Mouse (Mus musculus) embryonic facial prominence, embryonic 11.5 days (tissue): ENCODE results near the gene Kpna7. TPM values are rescaled to one million over a fixed set of nuclear protein-coding genes. Genes with fewer than 3 reads are reported as not detected.

Experiments used
- ATAC-seq: fragments of 200-750 bp; cut with Nextera tagmentation; replicated peaks from 2 replicates; pipeline ENCODE4 v1.8.0; 2017; ENCODE audit warnings: low read depth; ENCODE audit not compliant: insufficient number of reproducible peaks, low FRiP score, low TSS enrichment
- DNase-seq: peaks from one replicate; pipeline ENCODE4 v3.0.0-alpha.2; 2015; ENCODE audit warnings: low spot score
- H3K27ac ChIP-seq: fragments of 300-500 bp; sonication (generic); replicated peaks from 2 replicates; pipeline ENCODE4 v1.5.1; 2014; ENCODE audit warnings: mild to moderate bottlenecking, low read depth, low read length, control low read depth
- H3K27me3 ChIP-seq: fragments of 300-500 bp; sonication (generic); 2 replicates; pipeline ENCODE4 v1.6.1; 2014; ENCODE audit warnings: mild to moderate bottlenecking, low read length, moderate library complexity, mixed read lengths; ENCODE audit not compliant: control insufficient read depth, insufficient read depth
- H3K36me3 ChIP-seq: fragments of 300-500 bp; sonication (generic); replicated peaks from 2 replicates; pipeline ENCODE4 v1.6.1; 2014; ENCODE audit warnings: low read depth, mild to moderate bottlenecking, low read length, moderate library complexity, mixed read lengths; ENCODE audit not compliant: control insufficient read depth, insufficient read depth
- H3K4me1 ChIP-seq: fragments of 300-500 bp; sonication (generic); 2 replicates; pipeline ENCODE4 v1.6.1; 2014; ENCODE audit warnings: low read length, mixed read lengths; ENCODE audit not compliant: control insufficient read depth, insufficient read depth
- H3K4me2 ChIP-seq: fragments of 300-500 bp; sonication (generic); 2 replicates; pipeline ENCODE4 v1.6.1; 2014; ENCODE audit warnings: low read depth, mild to moderate bottlenecking, control low read depth, low read length, moderate library complexity
- H3K4me3 ChIP-seq: fragments of 300-500 bp; sonication (generic); 2 replicates; pipeline ENCODE4 v1.5.1; 2014; ENCODE audit warnings: low read depth, low read length, control low read depth
- H3K9ac ChIP-seq: fragments of 300-500 bp; sonication (generic); replicated peaks from 2 replicates; pipeline ENCODE4 v1.6.1; 2014; ENCODE audit warnings: mild to moderate bottlenecking, control low read depth, low read length
- H3K9me3 ChIP-seq: fragments of 300-500 bp; sonication (generic); replicated peaks from 2 replicates; pipeline ENCODE4 v1.6.1; 2016; ENCODE audit warnings: mild to moderate bottlenecking, low read length, inconsistent platforms, mixed read lengths; ENCODE audit not compliant: control insufficient read depth
- whole genome bisulfite sequencing: fragments of 180-500 bp; shearing (Covaris S2); extraction: QIAGEN DNeasy Blood & Tissue Kit; methylation state at CpG from one replicate; pipeline ENCODE4 v1.1.7; 2014; 5-methylcytosine and 5-hydroxymethylcytosine counted together
- polyA plus RNA-seq: library from polyadenylated mRNA; unstranded; fragments of >200 nt; fragmentation: Nextera tagmentation; extraction: Ambion mirVana; gene quantifications from 2 replicates; pipeline ENCODE4 v1.2.1, GENCODE M21; 2014

Kpna7 gene
- polyA plus RNA-seq, 1 experiment from 2014 or later: not detected

- H3K27ac ChIP-seq: no peak overlapping the region
- 100% methylated on average over 1 of the region's 1 CpGs for WGBS
- no peak overlapping the region for H3K9ac ChIP-seq
- ATAC-seq: no peak
- no peak overlapping the region for H3K4me3 ChIP-seq
- H3K27me3 ChIP-seq: no peaks in the 10 kb centered on the region
- no peaks in the 10 kb centered on the region for H3K4me1 ChIP-seq
- H3K4me2 ChIP-seq: no peak overlapping the region
- H3K9me3 ChIP-seq: no peaks in the 10 kb centered on the region
- no peak for DNase-seq
- no peaks in the 10 kb centered on the region for H3K36me3 ChIP-seq
These were observed 69.6 kb downstream of the Kpna7 start for GRCm38 (mm10) chr5:145014278-145014677.

GRCm38 (mm10) chr5:145008878-145009659 is 74.8 kb downstream of the Kpna7 start:
- H3K27me3 ChIP-seq: no peaks in the 10 kb centered on the region
- no peaks in the 10 kb centered on the region for H3K4me1 ChIP-seq
- no peak overlapping the region for H3K9ac ChIP-seq
- DNase-seq (no peak), ATAC-seq (no peak)
- WGBS: 93% methylated on average over 15 of the region's 15 CpGs
- H3K4me3 ChIP-seq: no peak overlapping the region
- no peaks in the 10 kb centered on the region for H3K9me3 ChIP-seq
- H3K36me3 ChIP-seq: no peaks in the 10 kb centered on the region
- H3K4me2 ChIP-seq: no peak overlapping the region
- no peak overlapping the region for H3K27ac ChIP-seq

- ATAC-seq: no peak
- Histone ChIP-seq H3K27ac (no peak overlapping the region), H3K4me1 (no peaks in the 10 kb centered on the region), H3K9ac (no peak overlapping the region), H3K4me3 (no peak overlapping the region), H3K36me3 (no peaks in the 10 kb centered on the region), H3K27me3 (no peaks in the 10 kb centered on the region), H3K4me2 (no peak overlapping the region), H3K9me3 (no peaks in the 10 kb centered on the region)
- no peak for DNase-seq
- WGBS: 83% methylated on average over 6 of the region's 6 CpGs
These were observed 78.2 kb downstream of the Kpna7 start for GRCm38 (mm10) chr5:145005596-145005995.

- 85% methylated on average over 9 of the region's 9 CpGs for WGBS
- H3K27ac ChIP-seq: no peak overlapping the region
- DNase-seq: no peak
- no peak for ATAC-seq
- H3K36me3 ChIP-seq: no peaks in the 10 kb centered on the region
- no peak overlapping the region for H3K4me2 ChIP-seq
- H3K4me3 ChIP-seq: no peak overlapping the region
- H3K27me3 ChIP-seq: no peaks in the 10 kb centered on the region
- no peak overlapping the region for H3K9ac ChIP-seq
- no peaks in the 10 kb centered on the region for H3K9me3 ChIP-seq
- H3K4me1 ChIP-seq: no peaks in the 10 kb centered on the region
These were observed 79.3 kb downstream of the Kpna7 start for GRCm38 (mm10) chr5:145004495-145004894.

- ATAC-seq: no peak
- WGBS: 76% methylated on average over 3 of the region's 3 CpGs
- H3K36me3 ChIP-seq: no peaks in the 10 kb centered on the region
These were observed 80.5 kb downstream of the Kpna7 start for GRCm38 (mm10) chr5:145003362-145003761.

GRCm38 (mm10) chr5:144998491-144998890 is 85.3 kb downstream of the Kpna7 start:
- Histone ChIP-seq H3K27ac (no peak overlapping the region), H3K4me3 (no peak overlapping the region), H3K4me2 (no peak overlapping the region), H3K36me3 (no peaks in the 10 kb centered on the region), H3K27me3 (no peaks in the 10 kb centered on the region), H3K9me3 (no peaks in the 10 kb centered on the region), H3K9ac (no peak overlapping the region), H3K4me1 (no peaks in the 10 kb centered on the region)
- ATAC-seq (no peak), DNase-seq (peak; percentile 53)
- WGBS: 33% methylated on average over 2 of the region's 2 CpGs

More at GRCm38 (mm10) chr5:145003362-145003761, 80.5 kb downstream of the Kpna7 start:
- H3K9me3 ChIP-seq: no peaks in the 10 kb centered on the region
- H3K9ac ChIP-seq: no peak overlapping the region
- H3K27ac ChIP-seq: no peak overlapping the region
- H3K4me2 ChIP-seq: no peak overlapping the region
- no peak overlapping the region for H3K4me3 ChIP-seq
- H3K27me3 ChIP-seq: no peaks in the 10 kb centered on the region
- no peaks in the 10 kb centered on the region for H3K4me1 ChIP-seq
- DNase-seq: no peak

GRCm38 (mm10) chr5:144990481-144990880 is 93.3 kb downstream of the Kpna7 start:
- H3K27me3 ChIP-seq: no peaks in the 10 kb centered on the region
- H3K9ac ChIP-seq: no peak overlapping the region
- DNase-seq (no peak), ATAC-seq (no peak)
- WGBS: 72% methylated on average over 5 of the region's 5 CpGs
- no peak overlapping the region for H3K4me3 ChIP-seq
- no peaks in the 10 kb centered on the region for H3K4me1 ChIP-seq
- H3K4me2 ChIP-seq: no peak overlapping the region
- no peak overlapping the region for H3K27ac ChIP-seq
- no peaks in the 10 kb centered on the region for H3K36me3 ChIP-seq
- H3K9me3 ChIP-seq: no peaks in the 10 kb centered on the region

- DNase-seq (no peak), ATAC-seq (no peak)
- Histone ChIP-seq H3K4me2 (no peak overlapping the region), H3K4me1 (no peaks in the 10 kb centered on the region), H3K27ac (no peak overlapping the region), H3K4me3 (no peak overlapping the region), H3K9me3 (no peaks in the 10 kb centered on the region), H3K27me3 (no peaks in the 10 kb centered on the region), H3K9ac (no peak overlapping the region), H3K36me3 (no peaks in the 10 kb centered on the region)
- 67% methylated on average over 2 of the region's 2 CpGs for WGBS
These were observed 93.8 kb downstream of the Kpna7 start for GRCm38 (mm10) chr5:144990051-144990450.
